Mouse (Mus musculus) liver, adult 2 months (tissue): ENCODE data around the gene Map3k6.

ENCODE experiments used
- CTCF ChIP-seq: fragments of 200-500 bp; IDR thresholded peaks from 2 replicates; pipeline ENCODE4 v1.5.1; 2011; ENCODE audit warnings: low read depth, low read length, control low read depth
- POLR2A ChIP-seq: fragments of 200-500 bp; IDR thresholded peaks from 2 replicates; pipeline ENCODE4 v1.6.1; 2011; ENCODE audit warnings: low read length, control low read depth; ENCODE audit not compliant: insufficient read depth; ENCODE audit errors: extremely low read depth

GRCm38 (mm10) chr4:133243538-133243937 is 2.9 kb downstream of the Map3k6 start:
- TF ChIP-seq CTCF = no peak
- no peak for TF ChIP-seq POLR2A
